Mouse (Mus musculus) liver, embryonic 11.5 days (tissue): ENCODE data around the gene Scgb2b20. TPM values are rescaled to one million over a fixed set of nuclear protein-coding genes. Genes with fewer than 3 reads are reported as not detected.
"Not testable (repeated sequence)": the region's sequence is repeated elsewhere in the genome, so short reads cannot be mapped to it uniquely, and the experiment has no call there.

Experiments
- ATAC-seq: fragments of 200-750 bp; cut with Nextera tagmentation; replicated peaks from 2 replicates; pipeline ENCODE4 v1.8.0; 2017; ENCODE audit warnings: moderate number of reproducible peaks, mild to moderate bottlenecking, moderate TSS enrichment, moderate library complexity; ENCODE audit not compliant: low FRiP score
- DNase-seq: peaks from one replicate; pipeline ENCODE4 v3.0.0-alpha.2; 2017; ENCODE audit warnings: low spot score
- H3K27ac ChIP-seq: fragments of 300-500 bp; sonication (generic); 2 replicates; pipeline ENCODE4 v1.5.1; 2014; ENCODE audit warnings: mild to moderate bottlenecking, low read depth, low read length, control low read depth
- H3K27me3 ChIP-seq: fragments of 300-500 bp; sonication (generic); replicated peaks from 2 replicates; pipeline ENCODE4 v1.6.1; 2014; ENCODE audit warnings: low read length, mixed read lengths; ENCODE audit not compliant: control insufficient read depth, insufficient read depth
- H3K36me3 ChIP-seq: fragments of 300-500 bp; sonication (generic); 2 replicates; pipeline ENCODE4 v1.6.1; 2014; ENCODE audit warnings: mild to moderate bottlenecking, low read length, moderate library complexity, mixed read lengths; ENCODE audit not compliant: control insufficient read depth, insufficient read depth
- H3K4me1 ChIP-seq: fragments of 300-500 bp; sonication (generic); replicated peaks from 2 replicates; pipeline ENCODE4 v1.6.1; 2014; ENCODE audit warnings: low read length, mixed read lengths; ENCODE audit not compliant: control insufficient read depth, insufficient read depth
- H3K4me2 ChIP-seq: fragments of 300-500 bp; sonication (generic); 2 replicates; pipeline ENCODE4 v1.6.1; 2014; ENCODE audit warnings: mild to moderate bottlenecking, control low read depth, moderate library complexity
- H3K4me3 ChIP-seq: fragments of 300-500 bp; sonication (generic); 2 replicates; pipeline ENCODE4 v1.5.1; 2014; ENCODE audit warnings: low read depth, low read length, control low read depth
- H3K9ac ChIP-seq: fragments of 300-500 bp; sonication (generic); 2 replicates; pipeline ENCODE4 v1.6.1; 2014; ENCODE audit warnings: low read depth, low read length, control low read depth
- H3K9me3 ChIP-seq: fragments of 300-500 bp; sonication (generic); 2 replicates; pipeline ENCODE4 v1.6.1; 2016; ENCODE audit warnings: low read length, inconsistent platforms, mixed read lengths; ENCODE audit not compliant: control insufficient read depth
- WGBS: fragments of 180-500 bp; shearing (Covaris S2); extraction: QIAGEN DNeasy Blood & Tissue Kit; methylation state at CpG from one replicate; pipeline ENCODE4 v1.1.7; 2014; 5-methylcytosine and 5-hydroxymethylcytosine counted together
- polyA plus RNA-seq: library from polyadenylated mRNA; unstranded; fragments of >200 nt; fragmentation: Nextera tagmentation; extraction: Ambion mirVana; gene quantifications from 2 replicates; pipeline ENCODE4 v1.2.1, GENCODE M21; 2014

The Scgb2b20 gene
- polyA plus RNA-seq: not detected in 2 replicates

DNA sequence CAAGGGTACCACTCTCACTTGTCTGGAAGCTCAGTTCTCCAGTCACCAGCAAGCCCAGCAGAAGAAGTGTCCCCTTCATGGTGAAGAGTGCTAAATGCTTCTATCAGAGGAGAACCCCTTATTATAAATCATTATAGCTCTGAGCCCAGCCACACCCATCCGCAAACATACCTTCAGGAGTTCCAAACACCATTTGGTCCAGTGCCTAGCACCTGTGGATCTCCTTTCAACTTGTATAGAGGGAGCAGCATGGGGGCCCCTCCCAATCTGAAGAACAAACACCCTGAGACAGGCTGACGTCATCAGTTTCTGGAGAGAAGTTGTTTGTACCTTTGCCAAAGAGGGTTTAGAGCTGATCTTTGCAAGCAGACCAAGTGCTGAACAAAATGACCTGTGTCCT, at the start of gene Scgb2b20:
Scgb2b20 (minus strand) TSS at position 101 of the 400 bp plus-strand sequence.
- not testable (repeated sequence) for H3K9ac ChIP-seq, H3K4me2 ChIP-seq, H3K36me3 ChIP-seq, ATAC-seq, H3K4me1 ChIP-seq, H3K27me3 ChIP-seq, H3K4me3 ChIP-seq, DNase-seq, H3K27ac ChIP-seq, H3K9me3 ChIP-seq
- 77% methylated on average over 2 of the region's 2 CpGs for WGBS

DNA sequence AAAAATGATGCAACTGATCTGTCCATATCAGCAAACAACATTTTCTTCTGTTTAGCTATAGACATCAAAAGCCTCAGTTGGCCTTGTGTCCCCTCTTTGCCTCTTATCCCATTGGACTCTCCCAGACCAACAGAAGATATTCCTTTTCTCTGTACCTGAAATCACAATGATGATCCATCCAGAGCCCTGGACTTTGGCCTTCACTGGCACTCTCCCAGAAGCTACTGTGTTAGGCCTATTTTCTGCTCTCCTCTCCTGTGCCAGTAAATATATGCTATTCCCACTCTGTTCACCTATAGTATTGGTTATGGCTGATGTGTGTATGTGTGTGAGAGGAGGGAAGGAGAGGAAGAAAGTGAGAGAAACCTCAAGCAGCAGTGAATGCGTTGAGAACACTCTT, 43.6 kb upstream of the Scgb2b20 start:
- not testable (repeated sequence) for H3K36me3 ChIP-seq, H3K27ac ChIP-seq, H3K9ac ChIP-seq, DNase-seq, H3K9me3 ChIP-seq, H3K4me2 ChIP-seq, H3K4me1 ChIP-seq, H3K27me3 ChIP-seq, H3K4me3 ChIP-seq, ATAC-seq
- WGBS: 43% methylated on average over 1 of the region's 1 CpGs

DNA sequence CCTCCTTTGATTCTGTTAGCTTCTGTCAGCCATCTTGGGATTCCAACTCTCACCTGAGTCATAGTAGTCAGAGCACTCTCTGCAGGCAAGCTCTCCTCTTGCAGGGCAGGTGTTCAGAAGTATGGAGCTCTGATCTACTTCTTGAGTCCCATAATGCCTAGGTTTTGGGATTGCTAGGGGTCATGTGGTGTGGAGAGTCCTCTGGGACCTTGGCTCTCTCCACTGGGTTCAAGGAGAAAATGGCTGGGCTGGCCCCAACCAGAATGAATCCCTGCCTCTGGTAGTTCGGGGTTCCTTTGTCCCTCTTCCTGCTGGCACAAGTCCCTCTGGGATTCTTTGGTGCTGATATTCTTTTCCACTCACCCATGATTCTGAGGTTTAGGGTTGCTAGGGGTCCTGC, 35.5 kb upstream of the Scgb2b20 start:
- Histone ChIP-seq H3K4me3 (no peak overlapping the region), H3K9me3 (0 out of 2 replicates have a peak, but pooled peaks cover 7% of the 10 kb centered on the region), H3K4me1 (no peaks in the 10 kb centered on the region), H3K9ac (no peak overlapping the region), H3K27ac (no peak overlapping the region), H3K4me2 (no peak overlapping the region), H3K36me3 (no peaks in the 10 kb centered on the region), H3K27me3 (no peaks in the 10 kb centered on the region)
- DNase-seq (no peak), ATAC-seq (no peak)
- WGBS: 82% methylated on average over 1 of the region's 1 CpGs

DNA sequence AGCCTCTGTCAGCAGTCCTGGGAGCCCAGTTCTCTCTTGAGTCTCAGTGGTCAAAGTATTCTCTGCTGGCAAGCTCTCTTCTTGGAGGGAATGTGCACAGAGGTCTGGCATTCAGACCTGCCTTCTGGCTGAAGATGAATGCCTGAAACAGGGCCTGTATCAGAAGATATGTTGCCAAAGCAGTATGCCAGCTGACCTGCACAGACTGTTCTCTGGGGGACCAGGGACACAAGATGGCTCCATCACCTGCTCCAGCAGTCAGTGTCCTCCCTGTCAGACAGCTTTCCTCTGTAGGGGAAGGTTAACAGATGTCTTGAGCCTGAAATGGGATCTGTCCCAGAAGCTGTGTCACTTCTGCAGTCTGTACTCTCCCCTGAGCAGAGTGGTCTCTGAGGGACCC, 33.6 kb upstream of the Scgb2b20 start:
- not testable (repeated sequence) for H3K4me1 ChIP-seq, DNase-seq, H3K36me3 ChIP-seq, H3K4me3 ChIP-seq, H3K9me3 ChIP-seq, H3K27ac ChIP-seq, H3K4me2 ChIP-seq, H3K9ac ChIP-seq, ATAC-seq, H3K27me3 ChIP-seq

DNA sequence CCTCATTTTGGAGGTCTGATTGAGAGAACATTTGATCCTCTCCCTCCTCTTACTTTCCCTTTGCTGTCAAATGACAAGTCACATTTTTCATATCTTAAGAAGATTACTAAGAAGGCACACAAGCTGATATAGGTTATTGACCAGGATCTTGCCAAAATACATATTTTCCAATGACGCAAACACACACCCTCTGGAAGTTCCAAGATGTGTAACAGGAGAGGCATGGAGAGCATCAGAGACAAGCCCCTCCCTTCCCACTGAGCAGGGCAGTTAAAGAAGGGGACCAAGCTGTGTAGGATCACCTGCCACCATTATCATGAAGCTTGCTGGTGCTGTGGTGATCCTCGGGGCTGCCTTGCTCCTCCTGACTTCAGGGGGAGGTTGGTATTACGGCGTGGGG, 6.8 kb upstream of the Scgb2b20 start, which contains the start of gene Scgb1b20:
Scgb1b20 (plus strand) TSS at position 301 of the 400 bp plus-strand sequence.
- not testable (repeated sequence) for DNase-seq, ATAC-seq, H3K4me1 ChIP-seq, H3K4me3 ChIP-seq, H3K27me3 ChIP-seq, H3K4me2 ChIP-seq, H3K9me3 ChIP-seq, H3K36me3 ChIP-seq, H3K27ac ChIP-seq, H3K9ac ChIP-seq
- WGBS: 77% methylated on average over 4 of the region's 4 CpGs

Other genes starting within 250 kb of the Scgb2b20 start
- gene Scgb2b18, start 192.5 kb downstream of the Scgb2b20 start, polyA plus RNA-seq: not detected in 2 replicates
- gene Scgb1b18, start 180.8 kb downstream of the Scgb2b20 start, polyA plus RNA-seq: not detected in 2 replicates
- not detected in 2 replicates for gene Scgb2b19, start 86.0 kb downstream of the Scgb2b20 start, polyA plus RNA-seq
- not detected in 2 replicates for gene Scgb1b19, start 79.0 kb downstream of the Scgb2b20 start, polyA plus RNA-seq
- gene Scgb1b20, start 6.9 kb upstream of the Scgb2b20 start, polyA plus RNA-seq: not detected in 2 replicates
- gene Scgb2b21, start 154.1 kb upstream of the Scgb2b20 start, polyA plus RNA-seq: not detected in 2 replicates